Mouse (Mus musculus) frontal cortex, postnatal 10 days (tissue): ENCODE measurements around the gene Prtn3.

Experiments
- DNase-seq, 2 experiments: peaks; one replicate each; pipeline ENCODE4 v3.0.0; 2022; ENCODE audit warnings: low spot score in 2 of 2, mixed read lengths in 1 of 2

Prtn3 gene

GRCm38 (mm10) chr10:79874290-79874862 is at the start of gene Prtn3, which contains the start of gene Plppr3:
TSS of gene Prtn3 (plus strand) at chr10:79874476.
TSS of gene Plppr3 (minus strand) at chr10:79874634.
- DNase-seq, result peak in 1 of 2 experiments; percentile 59

GRCm38 (mm10) chr10:79831583-79831982 is 42.7 kb upstream of the Prtn3 start:
- no peak for DNase-seq

- DNase-seq, result no peak
Observed at GRCm38 (mm10) chr10:79832026-79832785, 42.1 kb upstream of the Prtn3 start.

GRCm38 (mm10) chr10:79832786-79833181 is 41.5 kb upstream of the Prtn3 start:
- DNase-seq, result no peak

GRCm38 (mm10) chr10:79834769-79835398 is 39.4 kb upstream of the Prtn3 start:
- peak in 1 of 2 experiments; percentile 70 for DNase-seq

GRCm38 (mm10) chr10:79836918-79837317 is 37.4 kb upstream of the Prtn3 start:
- DNase-seq, result no peak

- no peak for DNase-seq
Observed at GRCm38 (mm10) chr10:79838151-79838550, 36.1 kb upstream of the Prtn3 start.

- no peak for DNase-seq
Observed at GRCm38 (mm10) chr10:79840091-79840490, 34.2 kb upstream of the Prtn3 start.

GRCm38 (mm10) chr10:79840644-79841551 is 33.4 kb upstream of the Prtn3 start:
- DNase-seq, result peak; percentile 66 to 74

- DNase-seq, result no peak
Observed at GRCm38 (mm10) chr10:79842322-79842721, 32.0 kb upstream of the Prtn3 start.

GRCm38 (mm10) chr10:79843476-79843875 is 30.8 kb upstream of the Prtn3 start:
- DNase-seq, result no peak

GRCm38 (mm10) chr10:79846553-79846952 is 27.7 kb upstream of the Prtn3 start:
- DNase-seq, result no peak

- no peak for DNase-seq
Observed at GRCm38 (mm10) chr10:79849941-79850628, 24.2 kb upstream of the Prtn3 start.

- DNase-seq, result no peak
Observed at GRCm38 (mm10) chr10:79851653-79852052, 22.6 kb upstream of the Prtn3 start.

- no peak for DNase-seq
Observed at GRCm38 (mm10) chr10:79852107-79852789, 22.0 kb upstream of the Prtn3 start.

GRCm38 (mm10) chr10:79852827-79853226 is 21.4 kb upstream of the Prtn3 start:
- no peak for DNase-seq

GRCm38 (mm10) chr10:79853392-79853791 is 20.9 kb upstream of the Prtn3 start:
- DNase-seq, result peak; percentile 86 to 90

GRCm38 (mm10) chr10:79853860-79854795 is 20.1 kb upstream of the Prtn3 start, which contains the start of gene Ptbp1:
TSS of gene Ptbp1 (plus strand) at chr10:79854427.
- peak; percentile 99 for DNase-seq

GRCm38 (mm10) chr10:79854801-79855541 is 19.3 kb upstream of the Prtn3 start:
- no peak for DNase-seq
